Mouse (Mus musculus) adrenal gland, adult 18-20 months (tissue): ENCODE results near the gene Nol12. TPM values are rescaled to one million over a fixed set of nuclear protein-coding genes. Genes with fewer than 3 reads are reported as not detected.

Experiments used
- DNase-seq, 2 experiments: peaks; one replicate each; pipeline ENCODE4 v3.0.0; 2021 to 2022; ENCODE audit warnings: low spot score in 2 of 2
- total RNA-seq, 2 experiments: library from RNA; stranded (reverse); gene quantifications; 1 replicate in 1 of 2; 2 replicates in 1 of 2; pipeline ENCODE4 v1.2.3; 2021

The Nol12 gene
- total RNA-seq, 2 experiments from 2014 or later: 41.2 to 47.0 TPM

DNA sequence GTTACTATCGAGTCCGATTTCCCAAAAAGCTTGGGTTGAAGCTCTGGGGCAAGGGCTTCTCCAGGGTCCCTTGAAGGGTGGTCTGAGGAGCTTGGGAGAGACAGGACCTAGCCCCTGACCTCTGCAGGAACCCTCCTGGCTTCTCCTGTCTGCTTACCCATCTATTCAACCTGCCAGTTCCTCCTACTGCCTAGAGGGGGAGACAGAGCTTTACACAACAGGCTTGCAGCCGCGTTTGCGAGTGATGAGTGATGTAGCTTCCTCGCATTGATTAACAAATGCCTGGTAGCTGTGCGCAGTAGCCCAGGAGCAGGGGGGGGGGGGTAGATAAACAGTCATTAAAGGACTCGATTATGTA lies 19.1 kb upstream of the Nol12 start:
- peak; percentile 51 to 55 for DNase-seq

GRCm38 (mm10) chr15:78916052-78916826 lies 18.5 kb upstream of the Nol12 start:
- DNase-seq: no peak

DNA sequence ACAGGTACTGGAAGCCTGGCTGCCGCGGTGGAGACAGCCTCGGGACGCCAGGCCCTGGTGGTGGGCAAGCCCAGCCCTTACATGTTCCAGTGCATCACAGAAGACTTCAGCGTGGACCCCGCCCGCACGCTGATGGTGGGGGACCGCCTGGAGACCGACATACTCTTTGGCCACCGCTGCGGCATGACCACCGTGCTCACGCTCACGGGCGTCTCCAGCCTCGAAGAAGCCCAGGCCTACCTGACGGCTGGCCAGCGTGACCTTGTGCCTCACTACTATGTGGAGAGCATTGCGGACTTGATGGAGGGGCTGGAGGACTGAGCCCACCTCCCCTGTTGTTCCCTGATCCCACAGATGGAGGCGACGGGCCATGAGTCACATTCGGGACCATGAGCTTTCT lies 16.6 kb upstream of the Nol12 start:
- DNase-seq: no peak

DNA sequence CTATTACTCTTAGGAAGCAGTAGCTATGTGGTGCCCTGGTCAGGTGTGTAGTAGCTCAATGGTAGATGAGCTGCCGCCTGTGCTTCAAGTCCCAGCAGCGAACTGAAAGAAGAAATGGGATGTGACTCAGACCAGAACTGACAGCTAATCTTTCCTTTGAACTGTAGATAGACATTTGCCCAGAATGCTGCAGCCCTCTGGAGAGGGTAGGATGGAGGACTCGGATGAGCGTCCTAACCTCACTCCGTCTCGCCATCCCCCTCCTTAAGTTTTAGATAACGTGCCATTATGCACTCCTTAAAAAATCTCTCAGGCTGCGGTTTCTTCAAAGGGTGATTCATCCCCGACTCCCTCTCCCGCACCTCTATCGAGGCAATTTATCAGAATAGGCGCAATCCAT lies 14.8 kb upstream of the Nol12 start:
- DNase-seq: no peak

- no peak for DNase-seq
Observed at GRCm38 (mm10) chr15:78922700-78923099, 12.0 kb upstream of the Nol12 start.

- no peak for DNase-seq
Observed at GRCm38 (mm10) chr15:78923585-78923984, 11.1 kb upstream of the Nol12 start.

- peak in 1 of 2 experiments; percentile 34 for DNase-seq
Observed at GRCm38 (mm10) chr15:78925129-78925528, 9.6 kb upstream of the Nol12 start.

DNA sequence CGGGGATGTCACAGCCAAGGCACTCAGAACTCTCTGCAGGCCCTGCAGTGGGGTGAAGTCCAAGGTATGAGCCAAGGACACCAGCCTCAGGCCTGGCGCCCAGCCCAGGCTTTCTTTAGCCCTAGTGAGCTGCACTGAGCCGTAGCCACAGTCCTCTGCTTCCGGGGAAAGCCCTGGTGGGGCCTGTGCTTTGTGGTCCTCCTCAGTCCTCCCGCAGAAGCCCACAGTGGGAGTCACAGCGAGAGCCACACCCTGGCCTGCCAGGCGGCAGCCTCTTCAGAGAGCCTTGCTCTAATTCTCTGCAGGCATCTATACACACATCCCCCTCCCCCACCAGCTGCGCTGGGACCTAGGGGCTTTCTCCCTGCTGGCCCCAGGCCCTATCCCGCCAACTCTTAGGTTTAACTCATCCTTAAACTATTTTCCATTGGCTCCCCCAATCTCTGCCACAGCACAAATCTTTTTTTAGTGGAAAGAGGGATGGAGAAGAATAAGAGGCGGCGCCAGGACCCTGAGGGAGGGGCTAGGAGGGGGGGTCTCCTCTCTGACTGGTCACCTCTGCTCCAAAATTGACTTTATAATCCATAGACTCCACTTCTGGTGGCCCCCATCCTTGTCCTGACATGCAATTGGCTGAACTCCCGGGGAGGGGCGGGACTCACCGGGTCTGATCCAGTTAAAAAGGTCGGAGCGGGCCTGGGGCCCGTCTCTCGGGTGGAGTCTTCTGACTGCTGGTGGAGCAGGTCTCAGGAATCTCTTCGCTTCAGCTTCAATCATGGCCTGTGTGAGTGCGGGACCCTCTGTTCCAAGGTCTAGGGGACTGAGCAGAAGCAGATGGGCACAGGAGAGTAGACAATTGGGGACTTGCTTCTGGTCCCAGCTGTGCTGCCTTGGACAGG lies 8.5 kb upstream of the Nol12 start, which contains the start of gene Lgals1:
TSS of gene Lgals1 (plus strand) at position 705 of the 899 bp plus-strand sequence.
- peak; percentile 77 to 85 for DNase-seq

DNA sequence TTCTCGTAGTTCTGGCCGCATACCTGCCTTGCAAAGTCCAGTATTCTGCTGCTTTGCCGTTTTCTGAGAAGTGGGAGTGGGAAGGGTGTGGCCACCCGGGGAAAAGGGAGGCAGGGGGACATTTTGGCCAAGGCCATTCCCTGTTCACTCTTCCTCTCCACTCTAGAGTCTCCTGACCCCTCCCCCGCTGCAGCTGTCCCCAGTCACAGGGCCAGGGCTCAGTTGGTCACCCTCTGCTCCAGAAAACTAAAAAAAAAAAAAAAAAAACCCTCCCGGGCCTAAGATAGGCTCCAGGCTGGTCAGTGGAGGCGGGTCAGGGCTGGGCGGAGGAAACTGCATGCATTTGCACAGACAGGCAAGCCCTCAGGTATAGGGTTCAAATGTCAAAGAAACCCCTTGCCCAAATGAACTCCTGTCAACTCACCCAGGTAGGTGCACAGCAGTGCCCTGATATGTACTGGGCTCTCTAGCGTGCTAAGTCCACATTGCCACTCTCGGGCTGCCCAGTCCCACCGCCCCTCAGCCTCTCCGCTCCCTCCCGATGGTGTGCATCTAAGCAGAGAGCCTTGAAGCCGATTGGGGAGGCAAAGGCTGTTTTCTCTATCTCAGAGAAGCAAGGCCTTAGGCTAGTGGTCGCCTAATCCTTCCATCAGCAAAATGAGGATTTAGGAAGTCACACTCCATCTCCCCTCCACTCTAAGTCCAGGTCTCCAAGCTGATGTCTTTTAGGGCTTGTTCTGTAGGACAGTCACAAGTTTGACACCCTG lies 7.5 kb upstream of the Nol12 start:
- peak in 1 of 2 experiments; percentile 34 for DNase-seq

- DNase-seq: peak; percentile 57 to 60
Observed at GRCm38 (mm10) chr15:78927788-78928457, 6.8 kb upstream of the Nol12 start.

GRCm38 (mm10) chr15:78928539-78928938 lies 6.2 kb upstream of the Nol12 start:
- no peak for DNase-seq

GRCm38 (mm10) chr15:78930192-78930706 lies 4.5 kb upstream of the Nol12 start:
- DNase-seq: no peak

DNA sequence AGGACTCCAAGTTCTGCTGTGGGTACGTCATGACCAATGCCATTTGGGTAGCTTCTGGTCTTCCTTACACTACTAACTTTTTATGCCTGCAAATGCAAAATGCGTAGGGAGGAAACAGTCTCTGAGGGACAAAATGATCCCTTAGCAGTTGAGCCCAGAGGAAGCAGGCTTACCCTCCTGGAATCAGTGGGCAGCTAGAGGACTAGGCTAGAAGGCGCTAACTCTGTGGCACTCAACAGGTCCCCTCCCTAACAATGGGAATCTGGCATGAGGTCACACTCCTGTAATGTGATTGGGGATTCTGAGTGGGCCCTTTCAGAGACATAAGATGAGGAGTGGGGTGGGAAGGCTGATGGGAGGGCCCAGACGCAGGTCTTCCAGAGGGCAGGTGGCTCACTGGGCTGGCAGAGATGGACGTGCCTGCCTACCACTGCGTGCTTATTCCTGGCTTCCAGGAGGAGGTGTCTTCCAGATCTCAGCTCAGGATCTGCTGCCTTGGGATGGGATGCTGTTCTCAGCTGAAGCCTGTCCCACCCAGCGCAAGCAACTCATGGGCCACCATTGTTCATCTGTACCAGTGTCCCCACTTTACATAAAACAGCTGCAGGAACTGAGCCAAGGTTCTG lies 3.8 kb upstream of the Nol12 start:
- no peak for DNase-seq

DNA sequence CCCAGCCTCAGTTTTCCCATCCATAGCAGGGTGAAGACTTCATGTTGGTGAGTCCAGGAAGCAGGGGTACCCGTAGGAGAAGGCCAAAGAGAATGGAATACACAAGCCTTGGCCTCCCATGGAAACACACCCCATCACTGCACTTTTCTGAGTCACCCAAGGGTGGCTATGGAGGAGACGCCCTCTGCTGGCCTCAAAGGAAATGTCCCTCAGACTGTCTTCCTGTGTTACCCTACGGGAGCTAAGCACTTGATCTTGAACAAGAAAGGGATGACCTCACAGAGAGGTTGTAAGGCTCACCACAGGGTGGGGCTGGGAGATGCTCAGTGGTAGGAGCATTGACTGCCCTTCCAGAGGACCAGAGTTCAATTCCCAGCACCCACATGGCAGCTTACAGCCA lies 3.2 kb upstream of the Nol12 start:
- peak in 1 of 2 experiments; percentile 46 for DNase-seq

GRCm38 (mm10) chr15:78936403-78936802 lies 1.7 kb downstream of the Nol12 start:
- no peak for DNase-seq

GRCm38 (mm10) chr15:78937311-78937710 lies 2.6 kb downstream of the Nol12 start:
- DNase-seq: no peak

- DNase-seq: no peak
Observed at GRCm38 (mm10) chr15:78937963-78938362, 3.2 kb downstream of the Nol12 start.

GRCm38 (mm10) chr15:78940325-78940724 lies 5.6 kb downstream of the Nol12 start:
- no peak for DNase-seq

GRCm38 (mm10) chr15:78942663-78943062 lies 7.9 kb downstream of the Nol12 start:
- DNase-seq: peak; percentile 83 to 84

DNA sequence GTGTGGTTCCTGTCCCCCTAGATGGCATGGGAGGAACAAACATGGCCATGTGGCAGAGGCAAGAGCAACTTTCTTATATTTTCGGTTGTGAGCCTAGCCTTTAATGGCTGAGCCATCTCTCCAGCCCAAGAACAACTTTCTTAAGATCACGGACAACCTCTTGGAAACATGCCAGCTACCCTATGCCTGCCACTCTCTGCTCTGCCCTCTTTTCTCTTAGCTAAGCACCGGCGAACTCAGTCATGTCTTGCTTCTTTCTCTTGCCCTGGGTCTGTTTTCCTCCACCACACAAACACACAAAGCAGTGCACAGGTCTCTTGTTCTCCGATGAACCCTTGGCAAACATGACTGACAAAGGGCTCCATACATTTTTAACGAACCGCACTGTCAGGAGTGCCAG lies 11.5 kb downstream of the Nol12 start:
- DNase-seq: no peak
